Mouse (Mus musculus): ENCODE data around the gene Tst. TPM values are rescaled to one million over a fixed set of nuclear protein-coding genes. Genes with fewer than 3 reads are reported as not detected.
A peak's percentile ranks its signal among the peaks of the same experiment; 100 is the strongest.

Tst gene
- total and polyA plus RNA-seq, 3 experiments: 0.93 to 4.3 (median 1.8) TPM

GRCm38 (mm10) chr15:78449131-78449530, 43.4 kb upstream of the Tst start:
- TF ChIP-seq GATA2 (IDR thresholded peaks at IDR 0.05; ENCODE audit: borderline replicate concordance, low read depth, low read length): no peak
- no peak for TF ChIP-seq GATA1 (IDR thresholded peaks at IDR 0.05; ENCODE audit: borderline replicate concordance, low read length)
- no peak for TF ChIP-seq POLR2AphosphoS5 (IDR thresholded peaks at IDR 0.05; ENCODE audit: insufficient replicate concordance, low read depth, low read length)
- TF ChIP-seq TAL1 (conservative IDR thresholded peaks at IDR 0.05; ENCODE audit: low read depth, low read length): no peak
- TF ChIP-seq CTCF (IDR thresholded peaks at IDR 0.05; ENCODE audit: low read depth, low read length): no peak
- DNase-seq (ENCODE audit: low spot score): no peak
- Histone ChIP-seq H3K4me3 (ENCODE audit: low read depth, low read length) (peak overlapping the region; percentile 11; the same call in 1 of the 2 replicates), H3K27me3 (ENCODE audit: insufficient read depth, low read length) (peaks cover 37% of the 10 kb centered on the region), H3K36me3 (replicated peaks) (no peaks in the 10 kb centered on the region), H3K9me3 (replicated peaks) (no peaks in the 10 kb centered on the region), H3K4me1 (ENCODE audit: insufficient read depth, low read depth, low read length) (peaks cover 54% of the 10 kb centered on the region)
- peak; percentile 28; the same call in 1 of the 2 replicates for ATAC-seq (ENCODE audit: extremely low read depth, insufficient number of reproducible peaks, low FRiP score, poor library complexity, severe bottlenecking)

GRCm38 (mm10) chr15:78447746-78448535, 42.2 kb upstream of the Tst start:
- peak overlapping the region; percentile 39; the same call in 1 of the 2 replicates for H3K4me3 ChIP-seq (ENCODE audit: low read depth, low read length)
- no peaks in the 10 kb centered on the region for H3K36me3 ChIP-seq (replicated peaks)
- H3K9me3 ChIP-seq (replicated peaks): no peaks in the 10 kb centered on the region
- TF ChIP-seq CTCF (IDR thresholded peaks at IDR 0.05; ENCODE audit: low read depth, low read length): peak; percentile 77
- TF ChIP-seq GATA1 (IDR thresholded peaks at IDR 0.05; ENCODE audit: borderline replicate concordance, low read length): no peak
- TF ChIP-seq GATA2 (IDR thresholded peaks at IDR 0.05; ENCODE audit: borderline replicate concordance, low read depth, low read length): no peak
- TF ChIP-seq POLR2AphosphoS5 (IDR thresholded peaks at IDR 0.05; ENCODE audit: insufficient replicate concordance, low read depth, low read length): no peak
- no peak for TF ChIP-seq TAL1 (conservative IDR thresholded peaks at IDR 0.05; ENCODE audit: low read depth, low read length)
- H3K4me1 ChIP-seq (ENCODE audit: insufficient read depth, low read depth, low read length): peaks cover 55% of the 10 kb centered on the region
- peaks cover 41% of the 10 kb centered on the region for H3K27me3 ChIP-seq (ENCODE audit: insufficient read depth, low read length)
- DNase-seq (ENCODE audit: low spot score) (peak; percentile 70), ATAC-seq (ENCODE audit: extremely low read depth, insufficient number of reproducible peaks, low FRiP score, poor library complexity, severe bottlenecking) (no peak)

- H3K36me3 ChIP-seq (replicated peaks): no peaks in the 10 kb centered on the region
- peaks cover 41% of the 10 kb centered on the region for H3K27me3 ChIP-seq (ENCODE audit: insufficient read depth, low read length)
- H3K9me3 ChIP-seq (replicated peaks): no peaks in the 10 kb centered on the region
- H3K4me1 ChIP-seq (ENCODE audit: insufficient read depth, low read depth, low read length): peaks cover 47% of the 10 kb centered on the region
- DNase-seq (ENCODE audit: low spot score) (no peak), ATAC-seq (ENCODE audit: extremely low read depth, insufficient number of reproducible peaks, low FRiP score, poor library complexity, severe bottlenecking) (no peak)
- TF ChIP-seq POLR2AphosphoS5 (IDR thresholded peaks at IDR 0.05; ENCODE audit: insufficient replicate concordance, low read depth, low read length) (no peak), CTCF (IDR thresholded peaks at IDR 0.05; ENCODE audit: low read depth, low read length) (no peak), GATA1 (IDR thresholded peaks at IDR 0.05; ENCODE audit: borderline replicate concordance, low read length) (no peak), GATA2 (IDR thresholded peaks at IDR 0.05; ENCODE audit: borderline replicate concordance, low read depth, low read length) (no peak), TAL1 (conservative IDR thresholded peaks at IDR 0.05; ENCODE audit: low read depth, low read length) (no peak)
- no peak overlapping the region for H3K4me3 ChIP-seq (ENCODE audit: low read depth, low read length)
Observed at GRCm38 (mm10) chr15:78447121-78447520, 41.4 kb upstream of the Tst start.

GRCm38 (mm10) chr15:78443857-78444256, 38.1 kb upstream of the Tst start:
- TF ChIP-seq GATA1 (IDR thresholded peaks at IDR 0.05; ENCODE audit: borderline replicate concordance, low read length) (no peak), TAL1 (conservative IDR thresholded peaks at IDR 0.05; ENCODE audit: low read depth, low read length) (no peak), POLR2AphosphoS5 (IDR thresholded peaks at IDR 0.05; ENCODE audit: insufficient replicate concordance, low read depth, low read length) (no peak), GATA2 (IDR thresholded peaks at IDR 0.05; ENCODE audit: borderline replicate concordance, low read depth, low read length) (no peak), CTCF (IDR thresholded peaks at IDR 0.05; ENCODE audit: low read depth, low read length) (no peak)
- H3K9me3 ChIP-seq (replicated peaks): no peaks in the 10 kb centered on the region
- H3K36me3 ChIP-seq (replicated peaks): no peaks in the 10 kb centered on the region
- ATAC-seq (ENCODE audit: extremely low read depth, insufficient number of reproducible peaks, low FRiP score, poor library complexity, severe bottlenecking) (no peak), DNase-seq (ENCODE audit: low spot score) (no peak)
- peaks cover 22% of the 10 kb centered on the region for H3K4me1 ChIP-seq (ENCODE audit: insufficient read depth, low read depth, low read length)
- peaks cover 68% of the 10 kb centered on the region for H3K27me3 ChIP-seq (ENCODE audit: insufficient read depth, low read length)
- no peak overlapping the region for H3K4me3 ChIP-seq (ENCODE audit: low read depth, low read length)

GRCm38 (mm10) chr15:78442231-78442630, 36.5 kb upstream of the Tst start:
- Histone ChIP-seq H3K36me3 (replicated peaks) (no peaks in the 10 kb centered on the region), H3K9me3 (replicated peaks) (no peaks in the 10 kb centered on the region), H3K4me3 (ENCODE audit: low read depth, low read length) (peak overlapping the region; percentile 33; the same call in 1 of the 2 replicates), H3K27me3 (ENCODE audit: insufficient read depth, low read length) (peaks cover 84% of the 10 kb centered on the region), H3K4me1 (ENCODE audit: insufficient read depth, low read depth, low read length) (peaks cover 18% of the 10 kb centered on the region)
- TF ChIP-seq GATA2 (IDR thresholded peaks at IDR 0.05; ENCODE audit: borderline replicate concordance, low read depth, low read length): no peak
- TF ChIP-seq TAL1 (conservative IDR thresholded peaks at IDR 0.05; ENCODE audit: low read depth, low read length): no peak
- no peak for TF ChIP-seq POLR2AphosphoS5 (IDR thresholded peaks at IDR 0.05; ENCODE audit: insufficient replicate concordance, low read depth, low read length)
- no peak for TF ChIP-seq GATA1 (IDR thresholded peaks at IDR 0.05; ENCODE audit: borderline replicate concordance, low read length)
- no peak for TF ChIP-seq CTCF (IDR thresholded peaks at IDR 0.05; ENCODE audit: low read depth, low read length)
- DNase-seq (ENCODE audit: low spot score) (no peak), ATAC-seq (ENCODE audit: extremely low read depth, insufficient number of reproducible peaks, low FRiP score, poor library complexity, severe bottlenecking) (no peak)

GRCm38 (mm10) chr15:78438973-78439372, 33.3 kb upstream of the Tst start:
- no peaks in the 10 kb centered on the region for H3K36me3 ChIP-seq (replicated peaks)
- DNase-seq (ENCODE audit: low spot score) (no peak), ATAC-seq (ENCODE audit: extremely low read depth, insufficient number of reproducible peaks, low FRiP score, poor library complexity, severe bottlenecking) (no peak)
- no peak overlapping the region for H3K4me3 ChIP-seq (ENCODE audit: low read depth, low read length)
- H3K4me1 ChIP-seq (ENCODE audit: insufficient read depth, low read depth, low read length): peaks cover 37% of the 10 kb centered on the region
- TF ChIP-seq GATA1 (IDR thresholded peaks at IDR 0.05; ENCODE audit: borderline replicate concordance, low read length) (no peak), TAL1 (conservative IDR thresholded peaks at IDR 0.05; ENCODE audit: low read depth, low read length) (no peak), CTCF (IDR thresholded peaks at IDR 0.05; ENCODE audit: low read depth, low read length) (no peak), POLR2AphosphoS5 (IDR thresholded peaks at IDR 0.05; ENCODE audit: insufficient replicate concordance, low read depth, low read length) (no peak), GATA2 (IDR thresholded peaks at IDR 0.05; ENCODE audit: borderline replicate concordance, low read depth, low read length) (no peak)
- peaks cover 96% of the 10 kb centered on the region for H3K27me3 ChIP-seq (ENCODE audit: insufficient read depth, low read length)
- no peaks in the 10 kb centered on the region for H3K9me3 ChIP-seq (replicated peaks)

Measured in G1E (cell line).